Mouse (Mus musculus) CD8-positive naive resting alpha-beta T cell, adult 57 days (primary cell): ENCODE data around the gene Tspyl4. TPM values are rescaled to one million over a fixed set of nuclear protein-coding genes. Genes with fewer than 3 reads are reported as not detected.

Source experiments
- total RNA-seq: library from RNA; stranded (reverse); gene quantifications from one replicate; pipeline ENCODE4 v1.2.4, GENCODE M21; 2023

Gene Tspyl4
- total RNA-seq = 14.9 TPM

GRCm38 (mm10) chr10:34297299-34297979, at the start of gene Tspyl4:
Gene Tspyl4, plus strand, starts transcription at chr10:34297442.

GRCm38 (mm10) chr10:34281962-34282388, 15.3 kb upstream of the Tspyl4 start, which contains the start of gene Tspyl1:
Gene Tspyl1, plus strand, starts transcription at chr10:34282190.

Other genes with a start within 250 kb of the Tspyl4 start
- gene Calhm5, start 200.9 kb upstream of the Tspyl4 start, total RNA-seq = not detected
- 15.6 TPM for gene Calhm6, start 169.5 kb upstream of the Tspyl4 start, total RNA-seq
- 26.6 TPM for gene Dse, start 89.7 kb upstream of the Tspyl4 start, total RNA-seq
- 105 TPM for gene Tspyl1, start 15.3 kb upstream of the Tspyl4 start, total RNA-seq
- gene Col10a1, start 92.5 kb downstream of the Tspyl4 start, total RNA-seq = not detected
- gene Nt5dc1, start 121.1 kb downstream of the Tspyl4 start, total RNA-seq = 55.2 TPM
- gene Frk, start 186.0 kb downstream of the Tspyl4 start, total RNA-seq = not detected